Mouse (Mus musculus) stomach, postnatal 0 days (tissue): Measurements from ENCODE around the gene H1f0. TPM values are rescaled to one million over a fixed set of nuclear protein-coding genes. Genes with fewer than 3 reads are reported as not detected.

ENCODE experiments used
- ATAC-seq: fragments of 200-750 bp; cut with Nextera tagmentation; 2 replicates; pipeline ENCODE4 v1.8.0; 2017; ENCODE audit not compliant: low FRiP score, low TSS enrichment
- DNase-seq: peaks from one replicate; pipeline ENCODE4 v3.0.0-alpha.2; 2016; ENCODE audit warnings: low spot score
- H3K27ac ChIP-seq: fragments of 300-500 bp; sonication (generic); replicated peaks from 2 replicates; pipeline ENCODE4 v1.5.1; 2014; ENCODE audit warnings: mild to moderate bottlenecking, control low read depth
- H3K27me3 ChIP-seq: fragments of 300-500 bp; sonication (generic); 2 replicates; pipeline ENCODE4 v1.6.1; 2014; ENCODE audit warnings: low read length; ENCODE audit not compliant: control insufficient read depth, insufficient read depth
- H3K36me3 ChIP-seq: fragments of 300-500 bp; sonication (generic); 2 replicates; pipeline ENCODE4 v1.6.1; 2014; ENCODE audit warnings: low read length, mixed read lengths; ENCODE audit not compliant: control insufficient read depth, insufficient read depth
- H3K4me1 ChIP-seq: fragments of 300-500 bp; sonication (generic); replicated peaks from 2 replicates; pipeline ENCODE4 v1.6.1; 2014; ENCODE audit warnings: antibody characterized with exemption; ENCODE audit not compliant: control insufficient read depth, insufficient read depth
- H3K4me2 ChIP-seq: fragments of 300-500 bp; sonication (generic); replicated peaks from 2 replicates; pipeline ENCODE4 v1.6.1; 2014; ENCODE audit warnings: low read depth, mild to moderate bottlenecking, control low read depth, moderate library complexity
- H3K4me3 ChIP-seq: fragments of 300-500 bp; sonication (generic); 2 replicates; pipeline ENCODE4 v1.5.1; 2014; ENCODE audit warnings: low read depth, low read length, control low read depth
- H3K9ac ChIP-seq: fragments of 300-500 bp; sonication (generic); 2 replicates; pipeline ENCODE4 v1.6.1; 2014; ENCODE audit warnings: mild to moderate bottlenecking, low read length, control low read depth, mixed read lengths
- H3K9me3 ChIP-seq: fragments of 300-500 bp; sonication (generic); 2 replicates; pipeline ENCODE4 v1.6.1; 2016; ENCODE audit warnings: low read length; ENCODE audit not compliant: control insufficient read depth
- CTCF ChIP-seq: IDR thresholded peaks from 2 replicates; pipeline ENCODE4 v1.5.1; 2016; ENCODE audit warnings: antibody characterized with exemption, low read depth, mild to moderate bottlenecking, moderate library complexity
- EP300 ChIP-seq: optimal IDR thresholded peaks from 2 replicates; pipeline ENCODE3; 2016; ENCODE audit warnings: antibody characterized with exemption
- WGBS: fragments of 180-500 bp; shearing (Covaris S2); extraction: QIAGEN DNeasy Blood & Tissue Kit; methylation state at CpG from one replicate; pipeline ENCODE4 v1.1.7; 2014; 5-methylcytosine and 5-hydroxymethylcytosine counted together
- polyA plus RNA-seq: library from polyadenylated mRNA; unstranded; fragments of >200 nt; fragmentation: Nextera tagmentation; extraction: Ambion mirVana; gene quantifications from 2 replicates; pipeline ENCODE4 v1.2.1, GENCODE M21; 2015

Gene H1f0
- polyA plus RNA-seq, 1 experiment from 2014 or later: 285 TPM

GRCm38 (mm10) chr15:78999586-78999985, 28.7 kb upstream of the H1f0 start:
- H3K4me1 ChIP-seq: no peaks in the 10 kb centered on the region
- H3K4me2 ChIP-seq: no peak overlapping the region
- H3K36me3 ChIP-seq: peaks cover 34% of the 10 kb centered on the region
- no peaks in the 10 kb centered on the region for H3K9me3 ChIP-seq
- TF ChIP-seq CTCF (no peak), EP300 (no peak)
- H3K27ac ChIP-seq: no peak overlapping the region
- no peak overlapping the region for H3K9ac ChIP-seq
- H3K27me3 ChIP-seq: no peaks in the 10 kb centered on the region
- 80% methylated on average over 11 of the region's 11 CpGs for WGBS
- ATAC-seq (no peak), DNase-seq (no peak)
- no peak overlapping the region for H3K4me3 ChIP-seq

GRCm38 (mm10) chr15:79000357-79000791, 27.9 kb upstream of the H1f0 start:
- Histone ChIP-seq H3K9ac (no peak overlapping the region), H3K9me3 (no peaks in the 10 kb centered on the region), H3K27me3 (no peaks in the 10 kb centered on the region), H3K36me3 (peaks cover 39% of the 10 kb centered on the region), H3K4me2 (no peak overlapping the region), H3K27ac (no peak overlapping the region), H3K4me3 (no peak overlapping the region), H3K4me1 (no peaks in the 10 kb centered on the region)
- DNase-seq (no peak), ATAC-seq (no peak)
- TF ChIP-seq CTCF (no peak), EP300 (no peak)
- WGBS: 70% methylated on average over 7 of the region's 7 CpGs

GRCm38 (mm10) chr15:79001559-79001958, 26.7 kb upstream of the H1f0 start:
- Histone ChIP-seq H3K27ac (no peak overlapping the region), H3K4me3 (no peak overlapping the region), H3K27me3 (no peaks in the 10 kb centered on the region), H3K4me1 (no peaks in the 10 kb centered on the region), H3K9me3 (no peaks in the 10 kb centered on the region), H3K4me2 (no peak overlapping the region), H3K36me3 (peaks cover 37% of the 10 kb centered on the region), H3K9ac (no peak overlapping the region)
- WGBS: 92% methylated on average over 5 of the region's 5 CpGs
- TF ChIP-seq EP300 (no peak), CTCF (no peak)
- DNase-seq: no peak
- ATAC-seq: no peak

- H3K27me3 ChIP-seq: no peaks in the 10 kb centered on the region
- TF ChIP-seq CTCF (no peak), EP300 (no peak)
- peaks cover 37% of the 10 kb centered on the region for H3K36me3 ChIP-seq
- H3K9me3 ChIP-seq: no peaks in the 10 kb centered on the region
- WGBS: 53% methylated on average over 19 of the region's 19 CpGs
- no peak for ATAC-seq
- peak; percentile 33 for DNase-seq
- H3K4me2 ChIP-seq: no peak overlapping the region
- H3K9ac ChIP-seq: no peak overlapping the region
- no peak overlapping the region for H3K27ac ChIP-seq
- no peak overlapping the region for H3K4me3 ChIP-seq
- no peaks in the 10 kb centered on the region for H3K4me1 ChIP-seq
Observed at GRCm38 (mm10) chr15:79002036-79002435, 26.2 kb upstream of the H1f0 start.

GRCm38 (mm10) chr15:79003079-79003478, 25.2 kb upstream of the H1f0 start:
- no peak overlapping the region for H3K4me2 ChIP-seq
- DNase-seq: no peak
- H3K27ac ChIP-seq: no peak overlapping the region
- H3K4me1 ChIP-seq: no peaks in the 10 kb centered on the region
- 78% methylated on average over 3 of the region's 3 CpGs for whole genome bisulfite sequencing
- TF ChIP-seq EP300: no peak
- TF ChIP-seq CTCF: no peak
- H3K4me3 ChIP-seq: no peak overlapping the region
- H3K27me3 ChIP-seq: no peaks in the 10 kb centered on the region
- H3K9ac ChIP-seq: no peak overlapping the region
- ATAC-seq: no peak
- H3K9me3 ChIP-seq: no peaks in the 10 kb centered on the region
- H3K36me3 ChIP-seq: peaks cover 37% of the 10 kb centered on the region

- TF ChIP-seq EP300 (no peak), CTCF (no peak)
- Histone ChIP-seq H3K36me3 (peaks cover 29% of the 10 kb centered on the region), H3K9ac (no peak overlapping the region), H3K9me3 (no peaks in the 10 kb centered on the region), H3K4me1 (no peaks in the 10 kb centered on the region), H3K27me3 (no peaks in the 10 kb centered on the region), H3K4me2 (no peak overlapping the region), H3K27ac (0 out of 2 replicates have a peak overlapping the region, but pooled peaks have one; percentile 56), H3K4me3 (no peak overlapping the region)
- 74% methylated on average over 9 of the region's 9 CpGs for WGBS
- ATAC-seq (peak; percentile 50; the same call in 1 of the 2 replicates), DNase-seq (no peak)
Observed at GRCm38 (mm10) chr15:79005581-79005980, 22.7 kb upstream of the H1f0 start.
